Mouse (Mus musculus) T-helper 1 cell (primary cell): ENCODE results near the gene Map6.
"Not testable (repeated sequence)": the region's sequence is repeated elsewhere in the genome, so short reads cannot be mapped to it uniquely, and the experiment has no call there.

Experiments used
- in situ Hi-C: fragments of 300-600 bp; cut with MboI, MseI; formaldehyde crosslinking; loops from one replicate; pipeline ENCODE4 v1.15.1; 2025; ENCODE audit warnings: high pct_unique_total_duplicates

The Map6 gene

GRCm38 (mm10) chr7:99352526-99353400, 85.5 kb downstream of the Map6 start, which contains the start of gene Serpinh1:
Gene Serpinh1 (minus strand): TSS chr7:99353239.
- in situ Hi-C loops: no loop called here

GRCm38 (mm10) chr7:99355731-99356131, 88.5 kb downstream of the Map6 start:
- in situ Hi-C loops: no loop called here

DNA sequence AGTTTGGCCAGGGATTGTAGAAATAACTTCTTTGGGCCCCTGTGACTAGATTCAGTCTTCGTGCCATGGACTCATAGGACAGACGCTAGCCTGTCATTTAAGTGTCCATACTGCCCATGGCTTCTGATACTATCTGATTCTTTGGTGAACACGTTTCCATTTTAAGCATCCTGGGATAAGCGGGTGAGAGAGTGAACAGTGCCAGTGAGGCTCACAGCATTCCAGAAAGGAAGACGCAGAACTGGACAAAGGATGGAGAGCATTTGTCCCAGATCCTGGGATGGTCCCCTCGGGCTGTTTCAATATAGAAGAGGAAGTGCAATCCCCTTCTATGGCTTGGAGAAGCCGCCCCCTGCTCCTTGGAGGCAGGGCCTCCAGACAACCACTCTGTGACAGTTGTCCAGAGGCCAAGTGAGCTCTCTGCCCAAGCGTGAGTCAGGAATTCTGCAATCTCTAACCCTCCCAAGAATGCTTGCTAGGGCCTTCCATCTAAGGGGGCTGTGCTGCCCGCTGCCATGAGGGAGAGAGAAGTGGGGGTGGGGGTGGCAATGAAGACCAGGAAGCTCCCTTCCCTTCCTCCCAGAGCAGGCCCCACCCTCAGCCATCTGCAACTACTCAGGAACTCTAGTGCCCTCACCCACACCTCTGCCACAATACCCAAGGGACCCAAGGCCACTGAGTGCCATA, 89.1 kb downstream of the Map6 start:
- in situ Hi-C loops: no loop called here

DNA sequence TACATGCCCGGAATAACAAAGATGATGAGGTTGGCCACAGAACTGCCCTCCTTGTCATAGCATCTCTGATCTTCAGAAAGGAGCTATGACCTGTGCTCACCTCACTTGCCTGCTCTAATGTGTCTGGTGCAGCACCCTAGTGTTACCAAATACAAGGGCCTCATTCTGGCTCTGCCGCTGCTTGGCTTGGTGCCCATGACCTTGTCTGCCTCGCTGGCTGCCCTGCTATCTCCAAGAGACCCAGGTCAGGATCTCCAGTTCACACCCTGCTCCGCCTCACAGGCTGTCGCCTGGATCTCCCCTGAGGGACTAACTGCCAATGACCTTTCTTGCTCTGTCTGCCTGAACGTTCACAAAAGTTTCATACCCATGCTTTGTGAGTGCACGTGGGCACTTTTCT, 90.0 kb downstream of the Map6 start:
- in situ Hi-C loops: no loop called here

DNA sequence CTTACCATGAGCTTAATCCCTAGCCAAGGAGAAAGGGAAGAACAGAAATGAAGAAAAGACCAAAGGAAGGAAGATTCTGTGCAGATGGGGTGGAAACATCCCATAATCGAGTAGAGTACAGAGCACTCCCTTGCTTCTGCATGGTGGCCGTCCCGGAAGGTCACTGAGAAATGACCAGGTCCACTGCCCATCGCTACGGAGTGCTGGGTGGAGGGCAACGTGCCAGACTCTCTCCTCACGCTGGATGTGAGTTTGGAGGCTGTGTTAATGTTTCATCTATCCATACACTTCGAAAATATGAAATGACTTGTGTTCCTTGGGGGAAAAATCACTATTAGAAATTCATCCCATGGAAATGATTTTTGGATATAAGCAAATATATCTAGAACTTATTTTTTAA, 91.1 kb downstream of the Map6 start:
- in situ Hi-C loops: no loop called here

- in situ Hi-C loops: no loop called here
Measured at GRCm38 (mm10) chr7:99360021-99360802, 93.0 kb downstream of the Map6 start.

GRCm38 (mm10) chr7:99360803-99361414, 93.7 kb downstream of the Map6 start:
- in situ Hi-C loops: no loop called here

DNA sequence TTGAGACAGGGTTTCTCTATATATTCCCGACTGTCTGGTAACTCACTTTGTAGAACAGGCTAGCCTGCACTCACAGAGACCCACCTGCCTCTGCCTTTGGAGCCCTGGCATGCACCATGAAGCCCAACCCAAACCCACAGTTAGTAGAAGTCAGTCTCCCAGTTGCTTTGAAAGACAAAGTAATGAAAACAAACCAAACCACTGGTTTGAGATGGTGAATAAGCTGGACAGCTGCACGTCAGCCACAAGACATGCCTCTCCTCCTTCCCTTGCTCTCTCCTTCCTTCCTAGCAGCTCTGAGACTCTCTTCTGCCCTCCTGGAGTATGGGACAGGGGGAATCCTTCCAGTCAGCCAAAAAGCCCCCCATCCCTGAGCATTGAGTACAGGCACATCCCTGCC, 94.9 kb downstream of the Map6 start:
- in situ Hi-C loops: no loop called here

- in situ Hi-C loops: no loop called here
Measured at GRCm38 (mm10) chr7:99365069-99365468, 97.8 kb downstream of the Map6 start.

DNA sequence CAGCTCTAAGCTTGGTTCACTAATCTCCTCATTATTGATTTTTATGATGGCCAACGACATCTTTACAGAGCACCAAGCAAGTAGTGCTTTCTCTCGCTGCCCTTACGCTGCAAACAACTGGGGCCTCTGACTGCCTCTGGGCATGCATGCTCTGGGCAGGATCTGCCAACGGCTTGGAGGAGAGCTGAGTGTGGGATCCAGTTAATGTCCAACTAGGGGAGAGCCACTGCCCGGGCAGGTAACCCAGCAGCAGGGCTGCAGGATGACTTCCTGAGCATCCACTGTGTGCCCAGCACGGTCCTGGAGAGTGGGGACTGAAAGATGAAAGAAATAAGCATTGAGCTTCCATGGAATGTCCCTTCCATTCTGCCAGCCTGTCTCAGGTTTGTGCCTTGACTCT, 99.5 kb downstream of the Map6 start:
- in situ Hi-C loops: no loop called here

- in situ Hi-C loops: not testable (repeated sequence)
Measured at GRCm38 (mm10) chr7:99374325-99374724, 107.1 kb downstream of the Map6 start.

- in situ Hi-C loops: no loop called here
Measured at GRCm38 (mm10) chr7:99375455-99375854, 108.2 kb downstream of the Map6 start.

DNA sequence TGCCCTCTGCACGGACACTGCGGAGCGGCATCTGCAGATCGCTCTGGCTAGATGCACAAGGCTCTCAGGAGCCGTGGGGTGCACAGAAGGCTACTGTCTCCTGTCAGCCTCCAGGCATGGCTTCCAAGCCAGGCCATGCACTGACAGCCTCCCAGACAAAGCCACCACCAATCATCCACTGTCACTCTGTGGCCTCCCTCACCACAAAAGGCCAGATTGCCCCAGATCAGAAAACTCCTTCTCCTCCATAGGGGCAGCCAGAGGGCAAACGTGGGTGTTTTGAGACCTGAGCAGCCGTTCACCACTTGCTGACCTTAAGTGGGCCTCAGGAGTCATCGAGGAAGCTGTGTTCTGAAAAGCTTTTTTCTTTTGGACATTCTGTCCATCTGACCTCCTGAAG, 111.6 kb downstream of the Map6 start:
- in situ Hi-C loops: no loop called here

DNA sequence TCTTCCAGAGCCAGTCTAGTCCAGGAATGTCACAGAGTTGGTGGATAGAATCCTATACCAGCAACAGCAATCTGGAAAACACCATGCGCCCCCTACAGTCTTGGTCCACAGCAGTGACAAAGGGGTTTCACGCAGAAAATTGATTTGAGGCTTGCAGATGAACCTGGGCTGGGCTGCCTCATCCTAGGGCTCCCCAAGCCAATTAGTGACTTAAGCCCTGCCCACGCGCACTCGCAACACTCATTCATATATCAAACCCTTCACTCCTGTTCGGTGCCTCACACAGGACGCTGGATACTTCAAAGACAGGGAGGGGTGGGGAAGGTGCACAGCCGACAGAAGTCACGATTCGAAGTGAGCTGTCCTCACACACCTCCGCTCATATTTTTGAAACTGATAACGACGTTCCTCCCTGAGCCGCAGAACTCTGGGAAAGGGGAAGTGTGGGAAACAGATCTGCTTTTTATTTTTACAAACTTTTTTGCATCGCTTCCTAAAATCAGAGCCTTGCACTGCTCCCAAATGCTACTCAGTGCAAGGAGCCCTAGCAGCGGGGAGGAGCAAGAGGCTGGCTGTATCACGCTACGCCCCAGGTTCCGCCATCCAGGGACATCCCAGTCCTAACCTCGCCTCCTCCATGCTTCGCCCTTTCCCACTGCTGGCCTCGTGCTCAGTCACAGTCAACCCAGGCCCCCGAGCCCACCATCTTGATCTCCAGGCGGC, 113.4 kb downstream of the Map6 start:
- in situ Hi-C loops: loop anchor here (5.0 kb wide), 1 partner anchor 72 kb away; no protein-coding TSS in a partner anchor

GRCm38 (mm10) chr7:99381214-99382087, 114.2 kb downstream of the Map6 start, which contains the start of gene Gdpd5:
Gene Gdpd5 (plus strand): TSS chr7:99381414.
- in situ Hi-C loops: loop anchor here (5.0 kb wide), 1 partner anchor 71 kb away; no protein-coding TSS in a partner anchor

GRCm38 (mm10) chr7:99382088-99383000, 115.1 kb downstream of the Map6 start:
- in situ Hi-C loops: loop anchor here (5.0 kb wide), 1 partner anchor 70 kb away; no protein-coding TSS in a partner anchor

DNA sequence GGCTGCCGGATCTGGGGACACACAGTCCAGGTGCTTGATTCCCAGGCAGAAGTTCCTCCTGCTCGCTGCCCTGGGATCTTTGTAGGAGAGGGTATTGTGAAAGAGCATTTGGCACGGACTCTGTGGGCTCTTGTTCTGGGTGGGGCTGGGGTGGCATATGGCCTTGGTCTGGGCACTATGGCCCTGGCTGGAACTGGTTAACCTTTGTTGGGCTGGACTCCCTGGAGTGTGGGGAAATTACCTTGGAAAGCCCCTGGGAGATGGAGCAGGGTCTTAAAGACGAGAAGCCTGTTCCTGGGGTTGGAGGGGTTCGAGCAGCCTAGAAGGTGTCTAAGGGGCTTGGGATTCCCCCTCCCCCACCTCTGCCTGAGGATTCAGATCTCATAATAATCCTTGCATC, 116.0 kb downstream of the Map6 start:
- in situ Hi-C loops: loop anchor here (5.0 kb wide), 1 partner anchor 69 kb away; no protein-coding TSS in a partner anchor

DNA sequence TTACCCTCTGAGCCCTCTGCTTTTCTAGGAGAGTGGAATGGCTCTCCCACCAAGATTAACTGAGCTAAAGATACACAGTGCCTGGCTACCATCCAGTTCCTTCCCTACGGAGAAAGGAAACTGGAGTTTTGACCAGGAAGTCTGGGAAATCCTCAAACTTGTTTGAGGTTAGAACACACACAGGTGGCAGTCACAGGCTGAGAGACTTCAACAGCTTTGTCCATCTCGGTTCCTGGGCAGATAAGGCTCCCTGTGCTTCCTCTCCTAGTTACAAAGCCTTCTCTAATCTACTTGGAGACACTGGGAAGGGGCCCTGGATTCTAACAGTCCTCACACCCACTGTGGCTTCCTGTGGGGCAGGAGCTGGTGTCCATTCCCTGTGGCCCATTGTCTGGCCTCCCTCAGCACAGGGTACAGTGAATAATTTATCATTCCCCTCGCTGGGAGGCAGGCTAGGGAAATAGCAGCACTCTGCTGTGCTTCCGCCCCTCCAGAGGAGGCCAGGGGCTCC, 116.9 kb downstream of the Map6 start:
- in situ Hi-C loops: loop anchor here (5.0 kb wide), 1 partner anchor 68 kb away; no protein-coding TSS in a partner anchor
